Mouse (Mus musculus): Measurements from ENCODE around the gene Cdh10. TPM values are rescaled to one million over a fixed set of nuclear protein-coding genes. Genes with fewer than 3 reads are reported as not detected.
A peak's percentile ranks its signal among the peaks of the same experiment; 100 is the strongest.

The Cdh10 gene
- polyA plus RNA-seq, 1 experiment from 2014 or later: 14.1 TPM

DNA sequence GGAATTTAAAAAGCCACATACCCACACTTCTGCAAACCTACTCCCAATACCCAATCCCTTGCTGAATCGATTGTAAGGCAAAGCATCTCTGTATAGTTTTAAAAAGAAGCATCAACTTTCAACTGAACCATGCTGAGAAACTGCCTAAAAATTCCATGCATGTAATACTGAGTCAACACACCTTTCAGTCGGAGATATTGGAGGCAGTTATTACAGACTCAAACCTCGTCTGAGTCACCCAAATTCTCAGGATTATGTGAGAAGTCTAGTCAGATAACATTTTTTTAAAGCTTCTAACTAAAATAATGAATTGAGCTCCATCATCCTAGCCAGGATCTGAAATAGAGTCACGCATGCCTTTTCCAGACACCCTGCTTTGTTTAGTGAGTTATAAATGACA lies 175.5 kb downstream of the Cdh10 start:
- H3K9me3 ChIP-seq (replicated peaks; ENCODE audit: control insufficient read depth, low read length): no peaks in the 10 kb centered on the region
- H3K27me3 ChIP-seq (replicated peaks; ENCODE audit: control insufficient read depth, insufficient read depth, low read length): no peaks in the 10 kb centered on the region
- H3K9ac ChIP-seq (ENCODE audit: low read length): no peak overlapping the region
- no peak for ATAC-seq
- H3K4me3 ChIP-seq (ENCODE audit: low read depth, low read length): no peak overlapping the region
- no peak for DNase-seq (ENCODE audit: low spot score)
- H3K27ac ChIP-seq (ENCODE audit: low read depth, low read length): no peak overlapping the region
- H3K4me1 ChIP-seq (ENCODE audit: control insufficient read depth, insufficient read depth, low read length): no peaks in the 10 kb centered on the region
- no peak overlapping the region for H3K4me2 ChIP-seq (ENCODE audit: low read length)
- H3K36me3 ChIP-seq (ENCODE audit: control insufficient read depth, insufficient read depth, low read length): no peaks in the 10 kb centered on the region
- 69% methylated on average over 4 of the region's 4 CpGs for WGBS

GRCm38 (mm10) chr15:19010829-19011228 lies 192.1 kb downstream of the Cdh10 start:
- Histone ChIP-seq H3K36me3 (ENCODE audit: control insufficient read depth, insufficient read depth, low read length) (no peaks in the 10 kb centered on the region), H3K27ac (ENCODE audit: low read depth, low read length) (no peak overlapping the region), H3K27me3 (replicated peaks; ENCODE audit: control insufficient read depth, insufficient read depth, low read length) (no peaks in the 10 kb centered on the region), H3K9ac (ENCODE audit: low read length) (no peak overlapping the region), H3K9me3 (replicated peaks; ENCODE audit: control insufficient read depth, low read length) (no peaks in the 10 kb centered on the region), H3K4me1 (ENCODE audit: control insufficient read depth, insufficient read depth, low read length) (no peaks in the 10 kb centered on the region), H3K4me3 (ENCODE audit: low read depth, low read length) (no peak overlapping the region), H3K4me2 (ENCODE audit: low read length) (no peak overlapping the region)
- 73% methylated on average over 10 of the region's 10 CpGs for WGBS
- DNase-seq (ENCODE audit: low spot score) (no peak), ATAC-seq (no peak)

GRCm38 (mm10) chr15:19032983-19033382 lies 214.2 kb downstream of the Cdh10 start:
- DNase-seq (ENCODE audit: low spot score) (no peak), ATAC-seq (no peak)
- no peak overlapping the region for H3K9ac ChIP-seq (ENCODE audit: low read length)
- no peaks in the 10 kb centered on the region for H3K27me3 ChIP-seq (replicated peaks; ENCODE audit: control insufficient read depth, insufficient read depth, low read length)
- no peak overlapping the region for H3K27ac ChIP-seq (ENCODE audit: low read depth, low read length)
- H3K4me1 ChIP-seq (ENCODE audit: control insufficient read depth, insufficient read depth, low read length): no peaks in the 10 kb centered on the region
- WGBS: 78% methylated on average over 3 of the region's 3 CpGs
- no peaks in the 10 kb centered on the region for H3K9me3 ChIP-seq (replicated peaks; ENCODE audit: control insufficient read depth, low read length)
- H3K36me3 ChIP-seq (ENCODE audit: control insufficient read depth, insufficient read depth, low read length): no peaks in the 10 kb centered on the region
- no peak overlapping the region for H3K4me2 ChIP-seq (ENCODE audit: low read length)
- H3K4me3 ChIP-seq (ENCODE audit: low read depth, low read length): no peak overlapping the region

DNA sequence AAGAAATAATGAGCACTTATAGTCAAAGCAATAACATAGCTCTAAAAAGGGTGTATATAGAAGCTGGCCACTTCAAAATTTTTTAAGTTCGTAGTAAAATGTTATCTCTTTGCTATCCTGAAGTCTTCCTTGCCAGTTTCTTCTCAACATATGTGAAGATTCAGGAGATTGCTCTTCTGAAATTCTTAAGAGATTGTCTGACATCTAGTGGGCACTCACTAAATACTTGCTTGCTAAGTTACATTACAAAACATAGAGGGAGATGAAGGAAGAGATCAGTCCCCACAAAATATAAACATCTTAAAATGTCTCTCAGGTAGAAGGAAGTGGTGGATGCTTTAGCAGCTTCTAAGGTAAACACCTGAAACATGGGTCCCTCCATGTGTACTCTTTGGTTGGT lies 221.3 kb downstream of the Cdh10 start:
- no peaks in the 10 kb centered on the region for H3K27me3 ChIP-seq (replicated peaks; ENCODE audit: control insufficient read depth, insufficient read depth, low read length)
- no peak overlapping the region for H3K4me3 ChIP-seq (ENCODE audit: low read depth, low read length)
- H3K4me1 ChIP-seq (ENCODE audit: control insufficient read depth, insufficient read depth, low read length): no peaks in the 10 kb centered on the region
- 84% methylated on average over 1 of the region's 1 CpGs for WGBS
- DNase-seq (ENCODE audit: low spot score) (peak; percentile 40), ATAC-seq (no peak)
- H3K9ac ChIP-seq (ENCODE audit: low read length): no peak overlapping the region
- no peak overlapping the region for H3K4me2 ChIP-seq (ENCODE audit: low read length)
- H3K9me3 ChIP-seq (replicated peaks; ENCODE audit: control insufficient read depth, low read length): no peaks in the 10 kb centered on the region
- H3K27ac ChIP-seq (ENCODE audit: low read depth, low read length): no peak overlapping the region
- no peaks in the 10 kb centered on the region for H3K36me3 ChIP-seq (ENCODE audit: control insufficient read depth, insufficient read depth, low read length)

All from forebrain, embryonic 14.5 days (tissue).